ENCODE assay signal across 8 mouse cellular contexts in the genomic region with DNA sequence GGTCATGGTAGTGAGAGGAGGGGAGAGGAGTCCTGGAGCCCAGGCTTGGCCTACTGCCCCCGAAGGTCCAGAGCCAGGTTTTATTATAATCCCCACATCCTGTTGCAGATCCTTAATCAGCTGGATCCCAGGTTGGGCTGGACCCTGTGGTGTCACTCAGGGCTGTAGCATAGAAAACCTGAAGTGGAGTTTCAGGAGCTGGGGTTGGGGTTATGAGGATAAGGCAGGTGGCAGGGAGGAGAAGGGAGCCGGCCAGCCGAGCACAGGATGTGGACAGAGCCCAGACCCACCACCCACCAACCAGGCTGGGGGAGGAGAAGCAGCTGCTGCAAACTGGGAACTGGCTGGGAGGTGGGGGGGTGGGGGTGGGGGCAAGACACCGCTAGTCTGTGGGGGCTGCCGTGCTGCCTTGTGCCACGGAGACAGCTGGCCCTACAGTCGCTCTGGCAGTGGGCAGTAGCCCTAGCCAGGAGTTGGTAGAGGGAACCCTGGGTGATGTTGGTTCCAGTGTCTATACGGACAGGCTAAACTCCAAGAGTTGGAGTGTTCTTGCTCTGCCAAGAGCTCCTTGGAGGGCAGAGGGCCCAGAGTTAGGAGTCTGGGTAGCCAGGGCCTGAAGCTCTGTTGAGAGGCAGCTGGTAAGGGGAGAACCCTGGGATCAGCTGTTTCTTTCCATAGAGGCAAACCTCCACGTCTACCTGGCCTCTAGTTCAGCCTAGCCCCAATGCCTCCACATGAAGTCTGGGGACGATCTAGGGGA.
A peak's percentile ranks its signal among the peaks of the same experiment; 100 is the strongest.
DNase-seq lines count a peak whose midpoint lies in the region; ATAC-seq lines count a peak whose summit lies in the region.

No protein-coding gene starts in this region.

- no peak overlapping the region for H3K27ac ChIP-seq in intestine, embryonic 15.5 days
- H3K27ac ChIP-seq in liver, embryonic 16.5 days (ENCODE audit: low read length) = no peak overlapping the region
- H3K27ac ChIP-seq in neural tube, embryonic 14.5 days (ENCODE audit: low read depth, low read length) = peak overlapping the region; percentile 56

- no peak overlapping the region for H3K4me2 ChIP-seq in intestine, embryonic 15.5 days (replicated peaks)
- no peak overlapping the region for H3K4me2 ChIP-seq in liver, embryonic 16.5 days (ENCODE audit: low read depth, low read length)
- H3K4me2 ChIP-seq in neural tube, embryonic 14.5 days (ENCODE audit: low read depth, low read length) = no peak overlapping the region

- peak; percentile 84 for DNase-seq in ES-CJ7 (ENCODE audit: low read depth, low spot score)
- peak; percentile 22 for DNase-seq in brain, adult 2 months (ENCODE audit: low read depth, low spot score)
- DNase-seq in spleen, postnatal 4 days (ENCODE audit: low spot score in 2 of 2) = no peak
- no peak for DNase-seq in cerebellum, adult 11 months

- H3K4me1 ChIP-seq in intestine, embryonic 15.5 days (replicated peaks) = peaks cover 49% of the 10 kb centered on the region
- H3K4me1 ChIP-seq in liver, embryonic 16.5 days (ENCODE audit: control insufficient read depth, low read depth, low read length) = no peaks in the 10 kb centered on the region
- H3K4me1 ChIP-seq in neural tube, embryonic 14.5 days (ENCODE audit: control insufficient read depth, insufficient read depth, low read length) = peaks cover 35% of the 10 kb centered on the region

- no peak overlapping the region for H3K4me3 ChIP-seq in intestine, embryonic 15.5 days (replicated peaks)
- no peak overlapping the region for H3K4me3 ChIP-seq in liver, embryonic 16.5 days (ENCODE audit: low read depth, low read length)
- H3K4me3 ChIP-seq in neural tube, embryonic 14.5 days (ENCODE audit: low read depth, low read length) = no peak overlapping the region

- 45% methylated on average over 10 of the region's 10 CpGs for WGBS in intestine, embryonic 15.5 days
- 36% methylated on average over 10 of the region's 10 CpGs for WGBS in liver, embryonic 16.5 days (ENCODE audit: insufficient replicate concordance)
- 37% methylated on average over 10 of the region's 10 CpGs for WGBS in neural tube, embryonic 14.5 days

- no peak overlapping the region for H3K9ac ChIP-seq in intestine, embryonic 15.5 days
- no peak overlapping the region for H3K9ac ChIP-seq in liver, embryonic 16.5 days (ENCODE audit: low read depth, low read length)
- H3K9ac ChIP-seq in neural tube, embryonic 14.5 days (replicated peaks; ENCODE audit: low read depth, low read length) = no peak overlapping the region

- no peaks in the 10 kb centered on the region for H3K36me3 ChIP-seq in intestine, embryonic 15.5 days
- H3K36me3 ChIP-seq in liver, embryonic 16.5 days (ENCODE audit: control insufficient read depth, insufficient read depth) = no peaks in the 10 kb centered on the region
- no peaks in the 10 kb centered on the region for H3K36me3 ChIP-seq in neural tube, embryonic 14.5 days (ENCODE audit: control insufficient read depth, insufficient read depth, low read length)

- peak; percentile 90 for ATAC-seq in granulocyte monocyte progenitor cell, adult 5-6 weeks (replicated peaks; ENCODE audit: poor library complexity, severe bottlenecking)
- ATAC-seq in intestine, embryonic 15.5 days = peak; percentile 83
- peak; percentile 21; the same call in 1 of the 2 replicates for ATAC-seq in liver, embryonic 16.5 days (ENCODE audit: low read depth)
- ATAC-seq in neural tube, embryonic 14.5 days (ENCODE audit: low read depth) = peak; percentile 42

- no peaks in the 10 kb centered on the region for H3K27me3 ChIP-seq in intestine, embryonic 15.5 days (replicated peaks)
- no peaks in the 10 kb centered on the region; the same call in 1 of the 2 replicates for H3K27me3 ChIP-seq in liver, embryonic 16.5 days (ENCODE audit: control insufficient read depth, insufficient read depth, low read depth, low read length)
- 0 out of 2 replicates have a peak, but pooled peaks cover 4% of the 10 kb centered on the region for H3K27me3 ChIP-seq in neural tube, embryonic 14.5 days (ENCODE audit: control insufficient read depth, insufficient read depth, low read length)

- H3K9me3 ChIP-seq in intestine, embryonic 15.5 days = no peaks in the 10 kb centered on the region
- H3K9me3 ChIP-seq in liver, embryonic 16.5 days (replicated peaks; ENCODE audit: control insufficient read depth, low read length) = no peaks in the 10 kb centered on the region
- H3K9me3 ChIP-seq in neural tube, embryonic 14.5 days (ENCODE audit: control insufficient read depth, low read length) = no peaks in the 10 kb centered on the region

Comparison
In these comparisons a context has a peak if more than half of its experiments do, and no peak if none do; other contexts are left out.
1. DNase-seq: peak in ES-CJ7 (single experiment) and brain, adult 2 months (single experiment); none in spleen, postnatal 4 days (0 of 2) and cerebellum, adult 11 months (single experiment).
2. ATAC-seq: peak in every context shown above with its lines; median percentile 90 in granulocyte monocyte progenitor cell, adult 5-6 weeks; 83 in intestine, embryonic 15.5 days; 42 in neural tube, embryonic 14.5 days; 21 in liver, embryonic 16.5 days.